Comparison of ENCODE assay signal across 2 mouse cellular contexts in genomic region chr3:51218385-51218784, GRCm38 (mm10). TPM values are rescaled to one million over a fixed set of nuclear protein-coding genes. Genes with fewer than 3 reads are reported as not detected.
DNase-seq lines count a peak whose midpoint lies in the region; TF ChIP-seq lines count a peak whose summit lies in the region.
"Not testable (repeated sequence)": the region's sequence is repeated elsewhere in the genome, so short reads cannot be mapped to it uniquely, and the experiment has no call there.

No protein-coding gene starts in this region.

- H3ac ChIP-seq in myocyte (ENCODE audit: control insufficient read depth, insufficient read length): not testable (repeated sequence)

- peak overlapping the region; percentile 7 for H3K4me2 ChIP-seq in myocyte (ENCODE audit: low read depth)

- not testable (repeated sequence) for H3K4me3 ChIP-seq in myocyte

- not testable (repeated sequence) for H3K27me3 ChIP-seq in myocyte (ENCODE audit: control insufficient read depth, insufficient read depth, insufficient read length)

- DNase-seq in ZHBTc4 (ENCODE audit: low read depth, low spot score): peak; percentile 23

- H3K36me3 ChIP-seq in myocyte (ENCODE audit: control insufficient read depth, insufficient read depth): not testable (repeated sequence)

- not testable (repeated sequence) for TF ChIP-seq POLR2A in myocyte (IDR thresholded peaks at IDR 0.05; ENCODE audit: insufficient read length, low read depth)

- H3K79me2 ChIP-seq in myocyte (ENCODE audit: control insufficient read depth, insufficient read depth): not testable (repeated sequence)

TF ChIP-seq in myocyte, 11 proteins besides CTCF, POLR2A, EP300 and RAD21:
- TF ChIP-seq MYOD1 (IDR thresholded peaks at IDR 0.05; ENCODE audit: control insufficient read depth in 1 of 3, insufficient read length in 2 of 3, low read depth in 2 of 3) (peak in 1 of 3 experiments; percentile 70), MYOG (IDR thresholded peaks at IDR 0.05; ENCODE audit: control insufficient read depth in 1 of 3, insufficient read depth in 1 of 3, insufficient read length in 2 of 3, low read depth in 2 of 3) (peak in 1 of 3 experiments; percentile 56)

RNA-seq across cellular contexts. Expression of gene Noct, which starts 5.9 kb away (rescaled TPM):
- polyA plus RNA-seq in myocyte (2012; fragmentation: generic; extraction: Trizol): 7.2 TPM
